Mouse (Mus musculus): ENCODE results near the gene Eif4a1. TPM values are rescaled to one million over a fixed set of nuclear protein-coding genes. Genes with fewer than 3 reads are reported as not detected.
"Not testable (repeated sequence)": the region's sequence is repeated elsewhere in the genome, so short reads cannot be mapped to it uniquely, and the experiment has no call there.

Gene Eif4a1
- polyA plus RNA-seq, 1 experiment from 2014 or later, result 339 TPM

DNA sequence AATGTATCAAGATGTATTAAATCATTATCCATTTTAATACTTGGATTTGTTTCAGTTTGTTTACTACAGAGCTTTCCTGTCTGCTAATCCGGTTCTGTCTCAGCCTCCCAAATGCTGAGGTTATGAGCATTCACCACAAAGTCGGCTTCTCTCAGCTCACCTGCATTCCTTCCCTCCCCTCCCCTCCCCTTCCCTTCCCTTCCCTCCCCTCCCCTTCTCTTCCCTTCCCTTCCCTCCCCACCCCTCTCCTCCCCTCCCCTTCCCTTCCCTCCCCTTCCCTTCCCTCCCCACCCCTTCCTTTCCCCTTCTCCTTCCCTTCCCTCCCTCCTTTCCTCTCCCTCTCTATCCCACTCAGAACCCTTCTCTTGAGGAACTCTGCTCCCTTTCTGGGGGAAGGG, 32.4 kb upstream of the Eif4a1 start:
- H3K27ac ChIP-seq (replicated peaks), result no peak overlapping the region

GRCm38 (mm10) chr11:69703814-69704612, 31.8 kb upstream of the Eif4a1 start:
- no peaks in the 10 kb centered on the region for H3K27me3 ChIP-seq (ENCODE audit: control insufficient read depth, insufficient read depth, low read length)
- H3K4me1 ChIP-seq (replicated peaks; ENCODE audit: control insufficient read depth, insufficient read depth), result no peaks in the 10 kb centered on the region
- ATAC-seq (ENCODE audit: low FRiP score, low TSS enrichment), result no peak
- WGBS, result 57% methylated on average over 8 of the region's 8 CpGs
- no peaks in the 10 kb centered on the region for H3K9me3 ChIP-seq (ENCODE audit: control insufficient read depth, low read length)
- DNase-seq (ENCODE audit: low spot score), result no peak
- no peak for TF ChIP-seq CTCF (IDR thresholded peaks at IDR 0.05; ENCODE audit: low read depth)
- TF ChIP-seq EP300 (optimal IDR thresholded peaks at IDR 0.05), result no peak
- no peak overlapping the region for H3K9ac ChIP-seq (ENCODE audit: low read length)
- H3K4me3 ChIP-seq (ENCODE audit: low read depth, low read length), result no peak overlapping the region
- H3K27ac ChIP-seq (replicated peaks), result no peak overlapping the region
- H3K36me3 ChIP-seq (ENCODE audit: control insufficient read depth, insufficient read depth, low read length), result no peaks in the 10 kb centered on the region
- H3K4me2 ChIP-seq (replicated peaks; ENCODE audit: low read depth), result no peak overlapping the region

More for the DNA sequence above, 32.4 kb upstream of the Eif4a1 start:
- Histone ChIP-seq H3K9me3 (ENCODE audit: control insufficient read depth, low read length) (no peaks in the 10 kb centered on the region), H3K4me1 (replicated peaks; ENCODE audit: control insufficient read depth, insufficient read depth) (no peaks in the 10 kb centered on the region), H3K27me3 (ENCODE audit: control insufficient read depth, insufficient read depth, low read length) (no peaks in the 10 kb centered on the region), H3K4me3 (ENCODE audit: low read depth, low read length) (no peak overlapping the region), H3K4me2 (replicated peaks; ENCODE audit: low read depth) (no peak overlapping the region), H3K9ac (ENCODE audit: low read length) (no peak overlapping the region), H3K36me3 (ENCODE audit: control insufficient read depth, insufficient read depth, low read length) (no peaks in the 10 kb centered on the region)
- 13% methylated on average over 2 of the region's 2 CpGs for WGBS
- TF ChIP-seq EP300 (optimal IDR thresholded peaks at IDR 0.05), result no peak
- TF ChIP-seq CTCF (IDR thresholded peaks at IDR 0.05; ENCODE audit: low read depth), result no peak
- no peak for DNase-seq (ENCODE audit: low spot score)
- no peak for ATAC-seq (ENCODE audit: low FRiP score, low TSS enrichment)

DNA sequence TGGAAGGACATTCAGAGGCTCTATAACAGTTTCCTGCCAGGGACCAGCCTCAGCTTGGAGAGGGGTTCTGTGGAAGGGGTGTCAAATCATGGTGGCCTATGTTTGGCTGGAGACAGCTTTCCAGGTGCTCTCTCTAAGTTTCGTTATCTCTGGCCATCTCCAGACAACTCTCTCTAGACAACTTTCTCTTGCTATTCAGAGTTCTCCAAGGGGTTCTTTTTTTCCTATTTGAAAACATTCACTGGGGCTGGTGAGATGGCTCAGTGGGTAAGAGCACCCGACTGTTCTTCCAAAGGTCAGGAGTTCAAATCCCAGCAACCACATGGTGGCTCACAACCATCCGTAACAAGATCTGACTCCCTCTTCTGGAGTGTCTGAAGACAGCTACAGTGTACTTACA, 31.2 kb upstream of the Eif4a1 start:
- not testable (repeated sequence) for H3K4me3 ChIP-seq (ENCODE audit: low read depth, low read length); H3K36me3 ChIP-seq (ENCODE audit: control insufficient read depth, insufficient read depth, low read length); ATAC-seq (ENCODE audit: low FRiP score, low TSS enrichment); H3K27ac ChIP-seq (replicated peaks); DNase-seq (ENCODE audit: low spot score); H3K4me1 ChIP-seq (replicated peaks; ENCODE audit: control insufficient read depth, insufficient read depth); H3K27me3 ChIP-seq (ENCODE audit: control insufficient read depth, insufficient read depth, low read length); H3K4me2 ChIP-seq (replicated peaks; ENCODE audit: low read depth); H3K9ac ChIP-seq (ENCODE audit: low read length); H3K9me3 ChIP-seq (ENCODE audit: control insufficient read depth, low read length)
- WGBS, result 81% methylated on average over 2 of the region's 3 CpGs

GRCm38 (mm10) chr11:69702886-69703285, 30.7 kb upstream of the Eif4a1 start:
- H3K4me3 ChIP-seq (ENCODE audit: low read depth, low read length); H3K36me3 ChIP-seq (ENCODE audit: control insufficient read depth, insufficient read depth, low read length); H3K27ac ChIP-seq (replicated peaks); ATAC-seq (ENCODE audit: low FRiP score, low TSS enrichment); H3K27me3 ChIP-seq (ENCODE audit: control insufficient read depth, insufficient read depth, low read length); H3K9ac ChIP-seq (ENCODE audit: low read length); H3K4me1 ChIP-seq (replicated peaks; ENCODE audit: control insufficient read depth, insufficient read depth); H3K9me3 ChIP-seq (ENCODE audit: control insufficient read depth, low read length); DNase-seq (ENCODE audit: low spot score); H3K4me2 ChIP-seq (replicated peaks; ENCODE audit: low read depth): not testable (repeated sequence)
- WGBS, result 97% methylated on average over 9 of the region's 10 CpGs

- Histone ChIP-seq H3K9me3 (ENCODE audit: control insufficient read depth, low read length) (no peaks in the 10 kb centered on the region), H3K27me3 (ENCODE audit: control insufficient read depth, insufficient read depth, low read length) (no peaks in the 10 kb centered on the region), H3K4me1 (replicated peaks; ENCODE audit: control insufficient read depth, insufficient read depth) (no peaks in the 10 kb centered on the region), H3K36me3 (ENCODE audit: control insufficient read depth, insufficient read depth, low read length) (no peaks in the 10 kb centered on the region), H3K4me3 (ENCODE audit: low read depth, low read length) (no peak overlapping the region), H3K4me2 (replicated peaks; ENCODE audit: low read depth) (no peak overlapping the region), H3K9ac (ENCODE audit: low read length) (no peak overlapping the region), H3K27ac (replicated peaks) (no peak overlapping the region)
- TF ChIP-seq EP300 (optimal IDR thresholded peaks at IDR 0.05) (no peak), CTCF (IDR thresholded peaks at IDR 0.05; ENCODE audit: low read depth) (no peak)
- ATAC-seq (ENCODE audit: low FRiP score, low TSS enrichment) (no peak), DNase-seq (ENCODE audit: low spot score) (no peak)
- WGBS, result 38% methylated on average over 1 of the region's 1 CpGs
These were observed 27.4 kb upstream of the Eif4a1 start for GRCm38 (mm10) chr11:69699595-69699994.

- 71% methylated on average over 5 of the region's 5 CpGs for WGBS
- ATAC-seq (ENCODE audit: low FRiP score, low TSS enrichment) (no peak), DNase-seq (ENCODE audit: low spot score) (no peak)
- H3K9me3 ChIP-seq (ENCODE audit: control insufficient read depth, low read length), result no peaks in the 10 kb centered on the region
- H3K9ac ChIP-seq (ENCODE audit: low read length), result no peak overlapping the region
- no peaks in the 10 kb centered on the region for H3K36me3 ChIP-seq (ENCODE audit: control insufficient read depth, insufficient read depth, low read length)
- no peak for TF ChIP-seq EP300 (optimal IDR thresholded peaks at IDR 0.05)
- TF ChIP-seq CTCF (IDR thresholded peaks at IDR 0.05; ENCODE audit: low read depth), result peak; percentile 40
- H3K27ac ChIP-seq (replicated peaks), result no peak overlapping the region
- no peak overlapping the region for H3K4me2 ChIP-seq (replicated peaks; ENCODE audit: low read depth)
- H3K4me1 ChIP-seq (replicated peaks; ENCODE audit: control insufficient read depth, insufficient read depth), result no peaks in the 10 kb centered on the region
- H3K4me3 ChIP-seq (ENCODE audit: low read depth, low read length), result no peak overlapping the region
- no peaks in the 10 kb centered on the region for H3K27me3 ChIP-seq (ENCODE audit: control insufficient read depth, insufficient read depth, low read length)
These were observed 26.4 kb upstream of the Eif4a1 start for GRCm38 (mm10) chr11:69698574-69698973.

Data from stomach, postnatal 0 days (tissue).